ENCODE assay signal across 8 mouse cellular contexts in genomic region chr3:31056651-31057627, GRCm38 (mm10). TPM values are rescaled to one million over a fixed set of nuclear protein-coding genes. Genes with fewer than 3 reads are reported as not detected.
A peak's percentile ranks its signal among the peaks of the same experiment; 100 is the strongest.
DNase-seq lines count a peak whose midpoint lies in the region; ATAC-seq lines count a peak whose summit lies in the region.

No protein-coding gene starts in this region.

- peak overlapping the region; percentile 41 for H3K4me3 ChIP-seq in embryonic facial prominence, embryonic 12.5 days
- peak overlapping the region; percentile 32 for H3K4me3 ChIP-seq in limb, embryonic 11.5 days (ENCODE audit: low read depth, low read length)
- peak overlapping the region; percentile 24 for H3K4me3 ChIP-seq in midbrain, embryonic 14.5 days (replicated peaks; ENCODE audit: low read depth, low read length)

- peak; percentile 98 for DNase-seq in 3T3-L1 (ENCODE audit: low read depth, low spot score)
- DNase-seq in adrenal gland, postnatal 25 days, result peak; percentile 38
- DNase-seq in heart, adult 11 months, result peak; percentile 99
- peak; percentile 68 for DNase-seq in kidney, adult 18-20 months
- DNase-seq in limb, embryonic 11.5 days (ENCODE audit: low spot score), result peak; percentile 82
- DNase-seq in midbrain, embryonic 14.5 days, result peak; percentile 89
- peak; percentile 42 for DNase-seq in spleen, adult 18-20 months

- H3K4me2 ChIP-seq in embryonic facial prominence, embryonic 12.5 days (replicated peaks), result peak overlapping the region; percentile 55
- H3K4me2 ChIP-seq in limb, embryonic 11.5 days (ENCODE audit: low read depth, severe bottlenecking), result peak overlapping the region; percentile 52
- peak overlapping the region; percentile 47 for H3K4me2 ChIP-seq in midbrain, embryonic 14.5 days (ENCODE audit: low read length)

- H3K27ac ChIP-seq in embryonic facial prominence, embryonic 12.5 days, result peak overlapping the region; percentile 83
- H3K27ac ChIP-seq in limb, embryonic 11.5 days (replicated peaks; ENCODE audit: low read depth, low read length), result peak overlapping the region; percentile 58; the same call in 1 of the 2 replicates
- no peak overlapping the region; the same call in 1 of the 2 replicates for H3K27ac ChIP-seq in midbrain, embryonic 14.5 days (replicated peaks; ENCODE audit: low read depth, low read length)

- peaks cover 8% of the 10 kb centered on the region for H3K4me1 ChIP-seq in embryonic facial prominence, embryonic 12.5 days
- no peaks in the 10 kb centered on the region for H3K4me1 ChIP-seq in limb, embryonic 11.5 days (ENCODE audit: control insufficient read depth, insufficient read depth, low read length)
- H3K4me1 ChIP-seq in midbrain, embryonic 14.5 days (ENCODE audit: control insufficient read depth, insufficient read depth, low read length), result no peaks in the 10 kb centered on the region

- no peaks in the 10 kb centered on the region for H3K36me3 ChIP-seq in embryonic facial prominence, embryonic 12.5 days
- no peaks in the 10 kb centered on the region for H3K36me3 ChIP-seq in limb, embryonic 11.5 days (ENCODE audit: control insufficient read depth, insufficient read depth, low read length)
- H3K36me3 ChIP-seq in midbrain, embryonic 14.5 days (ENCODE audit: control insufficient read depth, insufficient read depth, low read length), result no peaks in the 10 kb centered on the region

- no peaks in the 10 kb centered on the region for H3K27me3 ChIP-seq in embryonic facial prominence, embryonic 12.5 days
- no peaks in the 10 kb centered on the region for H3K27me3 ChIP-seq in limb, embryonic 11.5 days (ENCODE audit: control insufficient read depth, insufficient read depth, low read length)
- H3K27me3 ChIP-seq in midbrain, embryonic 14.5 days (ENCODE audit: control insufficient read depth, insufficient read depth, low read length), result no peaks in the 10 kb centered on the region

- H3K9ac ChIP-seq in embryonic facial prominence, embryonic 12.5 days, result peak overlapping the region; percentile 20; the same call in 1 of the 2 replicates
- H3K9ac ChIP-seq in limb, embryonic 11.5 days (ENCODE audit: low read length), result peak overlapping the region; percentile 58
- H3K9ac ChIP-seq in midbrain, embryonic 14.5 days (replicated peaks; ENCODE audit: low read length), result no peak overlapping the region

- whole genome bisulfite sequencing in embryonic facial prominence, embryonic 12.5 days, result 3% methylated on average over 30 of the region's 30 CpGs
- WGBS in limb, embryonic 11.5 days, result 3% methylated on average over 30 of the region's 30 CpGs
- WGBS in midbrain, embryonic 14.5 days, result 5% methylated on average over 30 of the region's 30 CpGs

- ATAC-seq in embryonic facial prominence, embryonic 12.5 days (ENCODE audit: insufficient number of reproducible peaks, insufficient read depth, low FRiP score, low TSS enrichment), result peak; percentile 71
- peak; percentile 93 for ATAC-seq in limb, embryonic 11.5 days (ENCODE audit: insufficient number of reproducible peaks, low FRiP score, low TSS enrichment, low read depth)
- ATAC-seq in midbrain, embryonic 14.5 days (ENCODE audit: low FRiP score, low TSS enrichment), result peak; percentile 85

- no peaks in the 10 kb centered on the region for H3K9me3 ChIP-seq in embryonic facial prominence, embryonic 12.5 days
- no peaks in the 10 kb centered on the region for H3K9me3 ChIP-seq in limb, embryonic 11.5 days (ENCODE audit: control insufficient read depth, low read length)
- no peaks in the 10 kb centered on the region for H3K9me3 ChIP-seq in midbrain, embryonic 14.5 days (ENCODE audit: control insufficient read depth, low read length)

RNA-seq across cellular contexts. Expression of gene Skil, which starts 37.9 kb away (rescaled TPM):
- 32.9 and 39.3 TPM in 2 replicates for total RNA-seq in adrenal gland, postnatal 25 days (2021)
- polyA plus RNA-seq in embryonic facial prominence, embryonic 12.5 days (2016; fragmentation: Nextera tagmentation; extraction: Ambion mirVana), result 33.5 and 34.9 TPM in 2 replicates
- 33.5 and 34.5 TPM in 2 replicates for polyA plus RNA-seq in limb, embryonic 11.5 days (2014; fragmentation: Nextera tagmentation; extraction: Ambion mirVana)
- 35.0 and 42.4 TPM in 2 replicates for polyA plus RNA-seq in midbrain, embryonic 14.5 days (2014; fragmentation: Nextera tagmentation; extraction: Ambion mirVana)

Comparison
In these comparisons a context has a peak if more than half of its experiments do, and no peak if none do; other contexts are left out.
1. DNase-seq: peak in every context shown above with its lines; median percentile 99 in heart, adult 11 months; 98 in 3T3-L1; 89 in midbrain, embryonic 14.5 days; 82 in limb, embryonic 11.5 days; 68 in kidney, adult 18-20 months; 42 in spleen, adult 18-20 months; 38 in adrenal gland, postnatal 25 days.